Mouse (Mus musculus) layer of hippocampus, adult 8-10 months (tissue): ENCODE measurements around the gene Tmem266. TPM values are rescaled to one million over a fixed set of nuclear protein-coding genes. Genes with fewer than 3 reads are reported as not detected.

Experiments
- DNase-seq, 2 experiments: peaks; one replicate each; pipeline ENCODE4 v3.0.0; 2022; ENCODE audit warnings: low spot score in 2 of 2
- total RNA-seq, 4 experiments: library from RNA; stranded (reverse); gene quantifications; 2 replicates each; pipeline ENCODE4 v1.2.4; 2022

Tmem266 gene
- total RNA-seq, 4 experiments from 2014 or later: 5.8 to 7.7 (median 6.0) TPM

- no peak for DNase-seq
These were observed 122.4 kb downstream of the Tmem266 start for GRCm38 (mm10) chr9:55449108-55449507.

GRCm38 (mm10) chr9:55450035-55450434 is 123.3 kb downstream of the Tmem266 start:
- DNase-seq: no peak

GRCm38 (mm10) chr9:55451426-55451825 is 124.7 kb downstream of the Tmem266 start:
- no peak for DNase-seq

GRCm38 (mm10) chr9:55452906-55453305 is 126.2 kb downstream of the Tmem266 start:
- DNase-seq: no peak

GRCm38 (mm10) chr9:55453366-55453765 is 126.7 kb downstream of the Tmem266 start:
- no peak for DNase-seq

GRCm38 (mm10) chr9:55468397-55468796 is 141.7 kb downstream of the Tmem266 start:
- DNase-seq: no peak

- DNase-seq: no peak
These were observed 149.4 kb downstream of the Tmem266 start for GRCm38 (mm10) chr9:55476084-55476483.

GRCm38 (mm10) chr9:55478699-55479098 is 152.0 kb downstream of the Tmem266 start:
- DNase-seq: no peak

- DNase-seq: no peak
These were observed 155.4 kb downstream of the Tmem266 start for GRCm38 (mm10) chr9:55482116-55482515.

Other genes starting within 250 kb of the Tmem266 start
- gene Ube2q2, start 178.1 kb upstream of the Tmem266 start, total RNA-seq: 10 to 100 TPM; 61.2 to 77.8 (median 65.9) TPM
- 10 to 100 TPM; 34.8 to 36.1 (median 35.6) TPM for gene Fbxo22, start 118.0 kb upstream of the Tmem266 start, total RNA-seq
- gene Nrg4, start 69 bp upstream of the Tmem266 start, total RNA-seq: under 1 TPM in 3 of 4 experiments, not detected in 1; 0.33 to 0.93 (median 0.65) TPM
- 10 to 100 TPM; 34.6 to 44.8 (median 40.8) TPM for gene Etfa, start 185.3 kb downstream of the Tmem266 start, total RNA-seq
- gene Isl2, start 211.8 kb downstream of the Tmem266 start, total RNA-seq: under 1 TPM in 1 of 4 experiments, not detected in 3; 0.41 TPM